Mouse (Mus musculus) left cerebral cortex, postnatal 14 days (tissue): ENCODE data around the gene Dcaf7. TPM values are rescaled to one million over a fixed set of nuclear protein-coding genes. Genes with fewer than 3 reads are reported as not detected.
"Not testable (repeated sequence)": the region's sequence is repeated elsewhere in the genome, so short reads cannot be mapped to it uniquely, and the experiment has no call there.

ENCODE experiments used
- DNase-seq, 2 experiments: peaks; one replicate each; pipeline ENCODE4 v3.0.0; 2021 to 2022; ENCODE audit warnings: low spot score in 2 of 2, mixed read lengths in 1 of 2
- intact Hi-C: fragments of 180-260 bp; cut with DNase I; formaldehyde crosslinking; loops from one replicate; pipeline ENCODE4 v1.15.1; 2025
- long read RNA-seq, 2 experiments: library from polyadenylated mRNA; stranded (forward); transcript quantifications; one replicate each; pipeline ENCODE4 v2.0.0; 2021
- total RNA-seq, 2 experiments: library from RNA; stranded (reverse); gene quantifications; 2 replicates each; pipeline ENCODE4 v1.2.3; 2021

The Dcaf7 gene
- 100 to 1,000 TPM; 209 to 210 TPM for total RNA-seq
- long read RNA-seq, experiment 1, full-length matches to known transcripts: 8 of 59 reads
- long read RNA-seq, experiment 1, partial matches to known transcripts: 4 of 59 reads
- long read RNA-seq, experiment 1, other reads (novel, unspliced or antisense): 47 of 59 reads
- long read RNA-seq, experiment 2, full-length matches to known transcripts: 18 of 60 reads
- long read RNA-seq, experiment 2, partial matches to known transcripts: 36 of 60 reads
- long read RNA-seq, experiment 2, other reads (novel, unspliced or antisense): 6 of 60 reads

DNA sequence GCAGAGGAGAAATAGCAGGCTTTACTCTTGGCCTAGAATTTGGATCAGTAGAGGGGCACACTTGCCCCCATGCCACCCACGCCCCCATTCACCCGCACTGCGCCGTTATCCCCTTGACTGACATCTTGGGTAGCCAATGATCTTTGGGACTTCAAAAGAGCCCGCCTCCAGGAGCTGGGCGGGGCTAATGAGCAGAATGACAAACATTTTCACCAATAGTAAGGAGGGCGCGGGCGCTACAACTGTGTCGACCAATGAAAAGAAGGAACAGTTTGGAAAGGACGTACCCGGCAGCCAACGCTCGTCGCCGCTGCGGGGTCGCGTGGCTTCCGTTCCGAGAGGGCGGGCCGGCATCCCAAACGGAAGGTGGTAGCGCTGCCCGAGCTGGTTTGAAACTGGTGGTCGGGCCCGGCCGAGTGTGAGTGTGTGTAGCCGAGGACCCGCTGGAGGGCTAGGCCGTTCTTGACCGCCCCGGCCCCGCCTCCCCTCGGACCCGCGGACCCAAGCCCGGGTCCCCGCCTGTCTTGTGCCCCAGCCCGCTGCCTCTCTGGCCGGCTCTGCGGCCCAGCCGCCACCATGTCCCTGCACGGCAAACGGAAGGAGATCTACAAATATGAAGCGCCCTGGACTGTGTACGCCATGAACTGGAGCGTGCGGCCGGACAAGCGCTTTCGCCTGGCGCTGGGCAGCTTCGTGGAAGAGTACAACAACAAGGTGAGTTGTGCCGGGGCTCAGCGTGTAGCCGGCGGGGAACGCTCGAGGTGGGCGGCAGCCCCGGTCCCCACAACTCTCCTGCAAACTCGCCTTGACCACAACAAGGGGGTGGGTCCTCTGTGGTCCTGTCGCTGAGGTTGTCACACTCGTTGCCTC lies at the start of gene Dcaf7:
Dcaf7 (plus strand) TSS at position 325 of the 870 bp plus-strand sequence.
- intact Hi-C loops: no loop called here

DNA sequence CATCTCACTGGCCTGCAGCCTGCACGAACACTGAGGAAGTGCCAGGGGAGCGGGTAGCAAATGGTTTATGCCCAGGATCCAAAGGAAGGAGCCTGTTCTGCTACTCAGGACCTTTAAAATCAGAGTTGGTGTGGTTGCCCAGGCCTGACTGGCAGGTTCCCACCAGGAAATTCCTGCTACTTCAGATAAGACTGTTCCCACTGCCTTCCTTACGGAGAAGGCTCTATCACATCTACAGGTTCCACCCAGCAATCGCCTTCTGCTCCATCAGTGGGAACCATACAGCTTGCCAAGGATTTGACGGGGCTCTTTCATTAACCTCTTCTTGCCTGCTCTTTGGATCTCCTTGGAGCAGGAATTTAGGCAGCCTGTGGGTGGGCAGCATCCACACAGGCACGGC lies 49.2 kb upstream of the Dcaf7 start:
- no peak for DNase-seq
- intact Hi-C loops: no loop called here

More for the DNA sequence above, at the start of gene Dcaf7:
- peak; percentile 99 for DNase-seq

DNA sequence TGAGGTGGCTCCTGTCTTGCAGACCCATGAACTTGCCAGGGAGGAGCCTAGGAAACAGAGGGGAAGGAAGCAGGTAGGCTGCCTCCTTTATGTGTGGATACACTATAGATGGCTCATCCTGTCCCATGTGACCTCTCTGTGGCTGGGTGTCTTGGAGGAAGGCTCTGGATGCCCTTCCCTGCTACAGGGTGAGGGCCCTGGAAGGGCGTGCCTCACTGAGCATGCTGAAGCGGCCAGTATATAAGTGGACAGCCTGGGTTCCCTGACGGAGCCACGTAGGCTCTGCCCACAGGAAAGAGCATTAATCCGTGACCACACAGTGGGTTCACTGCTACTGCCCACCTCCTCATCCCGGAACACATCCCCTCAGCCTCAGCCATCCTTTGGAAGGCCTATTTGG lies 47.2 kb upstream of the Dcaf7 start:
- intact Hi-C loops: no loop called here
- DNase-seq: no peak

DNA sequence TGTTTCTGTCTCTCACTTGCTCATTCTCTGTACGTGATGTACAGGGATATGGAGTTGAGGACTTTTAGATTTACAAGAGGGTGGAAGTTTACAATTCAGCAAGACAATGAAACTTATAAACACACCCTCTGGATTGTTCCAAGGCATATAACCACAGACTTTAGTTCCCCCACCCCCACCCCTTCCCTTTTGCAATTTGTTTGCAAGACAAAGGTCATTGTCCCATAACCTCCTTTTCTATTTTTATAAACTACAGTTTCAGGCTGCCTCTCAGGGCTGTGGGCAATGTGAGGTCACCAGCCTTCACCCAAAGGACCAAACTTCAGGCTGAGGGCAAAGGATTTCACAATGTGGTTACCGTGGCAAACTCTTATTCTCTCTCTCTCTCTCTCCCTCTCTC lies 46.4 kb upstream of the Dcaf7 start:
- intact Hi-C loops: no loop called here
- DNase-seq: no peak

DNA sequence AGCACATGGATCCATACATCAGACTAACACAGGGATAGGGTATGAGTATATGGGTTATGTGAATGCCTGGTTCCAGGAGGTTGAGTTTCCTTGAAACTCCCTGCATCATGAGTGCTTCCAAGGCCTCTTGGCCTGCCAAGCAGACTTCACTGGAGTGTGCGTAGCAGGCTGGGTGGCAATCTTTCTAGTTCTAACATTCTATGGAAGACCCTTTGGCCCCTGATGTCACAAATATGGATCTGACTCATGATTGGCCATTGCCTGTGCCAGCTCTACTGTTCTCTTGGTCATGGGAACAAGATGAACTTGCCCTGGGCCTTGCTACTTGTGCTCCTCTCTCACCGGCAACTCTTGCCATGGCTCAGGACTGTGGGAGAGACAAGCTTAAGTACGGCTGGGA lies 42.3 kb upstream of the Dcaf7 start, which contains the start of gene Ace3:
Ace3 (plus strand) TSS at position 301 of the 400 bp plus-strand sequence.
- DNase-seq: no peak
- intact Hi-C loops: no loop called here

DNA sequence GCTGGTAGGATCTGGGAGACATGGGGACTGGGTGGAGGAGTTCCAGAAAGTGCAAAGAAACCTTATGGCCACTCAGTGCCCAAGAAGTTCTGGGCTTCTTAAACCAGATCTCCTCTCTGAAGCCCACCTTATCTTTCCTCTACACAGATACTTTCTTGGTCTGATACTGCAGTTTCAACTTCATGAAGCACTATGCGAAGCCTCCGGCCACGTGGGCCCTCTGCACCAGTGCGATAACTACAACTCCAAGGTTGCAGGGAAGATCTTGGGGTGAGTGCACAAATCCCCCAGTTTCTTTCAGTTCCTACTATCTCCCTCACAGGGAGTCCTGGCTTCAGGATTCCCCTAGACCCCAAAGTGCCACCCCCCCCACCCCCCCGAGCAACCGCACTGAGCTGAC lies 36.6 kb upstream of the Dcaf7 start:
- DNase-seq: no peak
- intact Hi-C loops: no loop called here

DNA sequence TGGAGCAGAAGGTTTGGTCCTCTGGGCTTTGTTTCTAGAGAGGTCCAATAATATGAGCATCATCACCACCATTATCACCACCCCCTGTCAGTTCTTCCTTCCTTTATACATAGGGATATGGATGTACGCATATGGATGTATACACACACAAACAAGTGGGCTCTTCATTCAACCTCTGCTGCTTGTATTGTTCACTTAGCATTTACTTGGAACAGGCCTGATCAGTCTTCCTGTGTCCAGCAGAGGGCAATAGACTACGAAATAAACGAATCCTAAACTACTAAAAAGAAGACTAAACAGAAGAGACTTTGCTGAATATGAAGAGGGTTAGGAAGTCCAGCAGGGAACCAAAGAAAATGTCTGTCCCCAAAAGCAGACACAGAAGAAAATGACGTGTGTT lies 35.0 kb upstream of the Dcaf7 start:
- DNase-seq: peak; percentile 29 to 45
- intact Hi-C loops: no loop called here

DNA sequence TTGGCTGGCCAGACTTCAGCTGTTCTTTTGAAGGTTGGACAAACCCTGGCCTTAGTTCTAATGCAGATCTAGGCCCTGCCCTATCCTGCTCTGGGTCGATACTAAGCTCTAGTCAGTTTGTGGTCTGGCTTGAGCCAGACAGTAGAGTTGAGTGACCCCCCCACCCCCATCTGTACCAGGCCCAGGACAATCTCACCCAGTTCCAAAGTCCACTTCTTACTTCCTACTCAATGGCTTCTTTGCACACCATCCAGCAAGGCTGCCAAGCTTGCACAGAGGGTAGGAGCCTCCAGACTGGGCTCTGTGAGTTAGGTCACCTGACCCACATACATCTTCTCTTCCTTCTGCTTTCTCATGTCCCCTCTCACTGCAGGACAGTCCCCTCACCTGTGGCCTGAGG lies 32.1 kb upstream of the Dcaf7 start:
- intact Hi-C loops: no loop called here
- no peak for DNase-seq

DNA sequence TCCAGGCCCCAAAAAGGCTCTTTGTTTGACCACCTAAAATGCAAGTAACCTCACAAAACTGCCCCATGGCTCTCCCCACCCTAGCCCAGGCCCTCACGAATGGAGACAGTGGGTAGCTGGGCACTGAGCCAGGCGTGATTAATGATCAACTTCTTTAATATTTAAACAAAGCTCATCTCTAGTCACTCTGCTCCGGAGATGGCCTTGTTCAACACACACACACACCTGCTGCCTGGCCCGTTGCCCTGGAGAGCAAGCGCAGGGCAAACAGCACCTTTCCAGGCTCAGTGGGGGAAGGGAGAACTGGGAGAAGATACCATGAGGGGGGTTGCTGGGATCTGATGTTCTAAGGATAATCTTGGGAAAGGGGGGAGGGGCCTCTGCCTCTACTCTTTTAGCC lies 30.7 kb upstream of the Dcaf7 start:
- intact Hi-C loops: no loop called here
- DNase-seq: no peak

DNA sequence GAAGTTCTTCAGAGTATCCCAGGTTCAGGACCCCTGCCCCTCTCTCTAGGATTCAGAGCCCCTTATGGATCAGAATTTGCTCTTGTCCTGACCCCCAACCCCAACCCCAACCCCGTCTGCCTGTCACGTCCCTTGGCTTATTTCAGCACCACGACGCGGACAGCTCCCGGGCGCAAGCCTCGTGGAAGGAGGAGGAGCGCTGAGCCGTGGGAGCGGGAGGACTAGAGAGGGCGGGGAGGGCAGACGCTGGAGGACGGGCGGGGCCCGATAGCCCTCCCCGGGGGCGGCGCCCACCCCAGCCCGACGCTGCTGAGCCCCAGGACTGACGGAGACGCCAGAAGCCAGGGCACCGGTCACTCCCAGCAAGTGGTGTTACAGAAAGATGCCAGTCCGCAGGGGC lies 28.9 kb upstream of the Dcaf7 start, which contains the start of gene Kcnh6:
Kcnh6 (plus strand) TSS at position 304 of the 400 bp plus-strand sequence.
- peak in 1 of 2 experiments; percentile 31 for DNase-seq
- intact Hi-C loops: no loop called here

DNA sequence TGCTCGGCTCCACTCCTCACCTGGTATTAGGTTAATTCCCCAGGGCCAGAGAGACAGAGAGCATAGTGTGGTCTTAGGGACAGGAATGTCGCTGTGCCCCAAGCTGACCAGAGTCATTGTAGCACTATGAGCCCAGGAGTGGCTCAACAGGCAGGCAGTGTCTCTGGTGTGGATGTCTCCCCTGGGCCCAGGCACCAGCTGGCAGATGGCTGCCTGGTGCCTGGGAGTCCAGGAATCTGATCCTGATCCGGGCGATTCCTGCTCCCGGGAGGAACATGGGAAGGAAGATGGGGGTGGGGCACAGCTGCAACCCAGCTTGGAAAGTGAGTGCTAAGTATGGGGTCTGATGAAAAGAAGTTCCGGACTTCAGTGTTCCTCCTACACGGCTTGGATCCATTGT lies 24.0 kb upstream of the Dcaf7 start:
- intact Hi-C loops: loop anchor here (10.0 kb wide), 1 partner anchor 678 kb away; no protein-coding TSS in a partner anchor
- no peak for DNase-seq

DNA sequence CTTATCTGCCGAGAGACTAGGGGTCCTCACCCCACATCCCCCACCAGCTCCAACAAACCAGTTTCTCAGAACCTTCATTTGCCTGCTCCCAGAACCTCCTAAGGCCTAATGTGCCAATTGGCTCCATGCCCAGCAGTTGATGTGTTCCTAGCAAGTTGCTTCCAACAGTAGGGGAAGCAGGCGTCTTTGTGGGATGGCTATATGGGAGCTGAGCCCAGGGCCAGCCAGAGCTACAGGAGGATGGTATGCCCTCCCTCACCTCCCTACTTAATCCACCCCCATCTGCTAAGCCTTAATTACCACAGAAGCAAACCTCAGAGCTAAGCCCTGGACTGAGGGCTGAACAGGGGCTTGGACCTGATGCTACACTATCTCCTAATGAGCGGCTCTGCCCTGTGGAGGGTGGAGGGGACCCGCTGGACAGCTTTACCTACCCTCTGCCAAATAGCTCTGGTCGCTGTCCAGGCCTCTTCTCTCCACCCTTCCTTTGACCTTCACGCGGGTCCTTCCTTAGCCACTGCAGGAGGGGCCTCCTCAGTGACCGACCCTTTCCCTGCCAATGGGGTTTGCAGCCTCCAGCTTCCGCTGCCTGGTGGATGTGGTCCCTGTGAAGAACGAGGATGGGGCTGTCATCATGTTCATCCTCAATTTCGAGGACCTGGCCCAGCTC lies 23.0 kb upstream of the Dcaf7 start:
- DNase-seq: peak; percentile 66 to 70
- intact Hi-C loops: loop anchor here (10.0 kb wide), 1 partner anchor 679 kb away; no protein-coding TSS in a partner anchor

DNA sequence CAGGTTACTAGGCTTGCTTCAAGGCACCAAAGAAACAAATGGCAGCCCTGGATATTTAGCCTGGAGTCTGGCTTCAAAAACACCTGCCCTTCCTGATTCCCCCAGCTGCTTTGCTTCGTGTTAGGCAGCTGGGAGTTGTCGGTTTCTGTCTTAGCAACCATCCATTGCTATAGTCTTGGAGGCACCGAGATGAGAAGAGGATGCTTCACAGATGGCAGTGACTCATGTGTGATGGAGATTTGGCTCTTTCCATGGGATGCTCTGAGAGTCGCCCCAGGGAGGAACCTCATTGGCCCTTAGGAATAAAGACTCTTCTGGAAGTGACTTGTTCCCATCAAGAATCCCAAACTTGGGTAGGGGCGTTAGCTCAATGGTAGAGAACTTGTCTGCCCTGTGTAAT lies 20.2 kb upstream of the Dcaf7 start:
- intact Hi-C loops: loop anchor here (5.0 to 10.0 kb wide), 2 partner anchors 44 to 682 kb away; no protein-coding TSS in a partner anchor
- DNase-seq: peak; percentile 28 to 51

DNA sequence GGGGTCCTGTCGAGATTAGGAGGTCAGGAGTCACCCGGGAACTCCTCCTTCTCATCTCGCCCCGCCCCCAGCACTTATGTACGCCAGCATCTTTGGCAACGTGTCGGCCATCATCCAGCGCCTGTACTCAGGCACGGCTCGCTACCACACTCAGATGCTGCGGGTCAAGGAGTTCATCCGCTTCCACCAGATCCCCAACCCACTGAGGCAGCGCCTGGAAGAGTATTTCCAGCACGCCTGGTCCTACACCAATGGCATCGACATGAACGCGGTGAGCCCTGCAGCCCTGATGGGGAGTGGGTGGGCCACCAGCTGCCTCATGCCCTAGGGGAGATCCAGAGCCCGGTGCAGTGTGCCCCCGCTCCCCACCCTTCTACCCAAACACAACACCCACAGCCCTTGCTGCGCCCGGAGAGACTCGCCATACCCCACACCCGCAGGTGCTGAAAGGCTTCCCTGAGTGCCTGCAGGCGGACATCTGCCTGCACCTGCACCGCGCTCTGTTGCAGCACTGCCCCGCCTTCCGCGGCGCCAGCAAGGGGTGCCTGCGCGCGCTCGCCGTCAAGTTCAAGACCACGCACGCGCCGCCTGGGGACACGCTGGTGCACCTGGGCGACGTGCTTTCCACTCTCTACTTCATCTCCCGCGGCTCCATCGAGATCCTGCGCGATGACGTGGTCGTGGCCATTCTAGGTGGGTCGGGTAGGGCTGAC lies 16.5 kb upstream of the Dcaf7 start:
- intact Hi-C loops: no loop called here

DNA sequence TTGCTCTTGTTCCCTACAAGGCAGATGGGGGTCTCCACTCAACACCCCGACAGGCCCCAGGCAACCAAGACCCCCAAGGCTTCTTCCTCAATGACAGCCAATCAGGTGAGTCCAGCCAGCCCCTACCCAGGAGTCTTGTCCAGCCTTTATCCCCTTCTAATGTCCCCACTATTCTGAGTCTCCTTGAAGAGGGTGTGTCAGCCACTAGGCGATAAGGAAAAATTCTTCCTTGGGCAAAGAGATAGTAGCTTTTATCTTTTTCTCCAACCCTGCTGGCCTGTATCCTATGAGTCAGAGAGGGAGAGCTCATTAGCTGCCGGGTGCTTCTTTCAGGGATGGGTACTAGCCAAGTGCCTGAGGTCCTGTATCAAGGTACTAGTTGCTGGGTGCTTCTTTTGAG lies 10.9 kb upstream of the Dcaf7 start:
- DNase-seq: no peak
- intact Hi-C loops: loop anchor here (2.0 kb wide), 1 partner anchor 97 kb away; no protein-coding TSS in a partner anchor

More for the DNA sequence above, 16.5 kb upstream of the Dcaf7 start:
- DNase-seq: peak in 1 of 2 experiments; percentile 62

DNA sequence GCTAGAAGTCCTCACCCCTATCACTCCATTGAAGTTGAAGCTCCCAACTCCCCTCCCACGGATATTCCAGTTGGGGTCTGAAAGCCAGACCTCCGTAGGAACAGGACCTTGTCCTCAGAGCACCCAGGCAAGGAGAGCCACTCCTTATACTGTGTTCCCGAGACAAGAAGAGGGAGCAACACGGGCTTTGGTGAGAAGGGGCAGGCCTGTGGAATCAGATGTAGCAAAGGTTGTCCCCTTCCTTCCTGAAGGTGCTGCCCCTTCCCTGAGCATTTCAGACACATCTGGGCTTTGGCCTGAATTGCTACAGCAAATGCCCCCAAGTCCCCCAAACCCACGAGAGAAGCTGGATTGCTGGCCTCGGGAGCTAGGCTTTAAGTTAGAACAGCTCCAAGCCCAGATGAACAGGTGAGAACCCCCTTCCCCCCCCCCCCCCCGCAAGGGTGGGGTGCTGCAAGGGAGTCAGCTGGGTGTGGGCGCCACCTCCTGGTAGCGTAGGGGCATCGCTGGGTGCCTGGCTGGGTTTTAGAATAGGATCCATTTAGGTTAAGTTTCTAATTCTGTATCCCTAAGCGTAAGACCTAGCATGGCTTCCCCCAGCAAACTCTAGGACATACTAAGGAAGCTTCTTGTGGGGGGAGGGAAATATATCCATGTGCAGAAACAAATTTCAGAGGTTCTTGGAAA lies 10.1 kb upstream of the Dcaf7 start:
- peak; percentile 79 to 86 for DNase-seq
- intact Hi-C loops: loop anchor here (2.0 kb wide), 1 partner anchor 98 kb away; no protein-coding TSS in a partner anchor

DNA sequence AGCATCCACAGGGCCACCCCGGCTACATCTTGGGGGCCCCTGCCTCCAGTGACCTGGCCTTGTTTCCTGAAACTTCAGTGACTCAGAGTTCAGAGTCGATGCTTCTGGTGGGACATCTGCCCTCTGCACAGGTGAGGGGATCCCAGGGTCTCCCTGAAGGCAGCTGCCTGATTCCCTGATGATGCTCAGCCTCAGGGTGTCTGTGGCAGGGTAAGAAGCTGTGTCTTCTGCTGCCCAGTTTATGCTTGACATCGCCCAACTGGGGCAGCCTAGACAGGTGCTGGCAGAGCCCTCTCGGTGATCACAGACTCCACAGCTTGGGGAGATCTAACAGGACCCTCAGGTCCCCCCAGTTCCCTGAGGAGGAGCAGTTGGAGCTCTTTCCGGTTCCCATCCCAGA lies 9.1 kb upstream of the Dcaf7 start:
- intact Hi-C loops: loop anchor here (2.0 kb wide), 1 partner anchor 99 kb away; no protein-coding TSS in a partner anchor
- no peak for DNase-seq

DNA sequence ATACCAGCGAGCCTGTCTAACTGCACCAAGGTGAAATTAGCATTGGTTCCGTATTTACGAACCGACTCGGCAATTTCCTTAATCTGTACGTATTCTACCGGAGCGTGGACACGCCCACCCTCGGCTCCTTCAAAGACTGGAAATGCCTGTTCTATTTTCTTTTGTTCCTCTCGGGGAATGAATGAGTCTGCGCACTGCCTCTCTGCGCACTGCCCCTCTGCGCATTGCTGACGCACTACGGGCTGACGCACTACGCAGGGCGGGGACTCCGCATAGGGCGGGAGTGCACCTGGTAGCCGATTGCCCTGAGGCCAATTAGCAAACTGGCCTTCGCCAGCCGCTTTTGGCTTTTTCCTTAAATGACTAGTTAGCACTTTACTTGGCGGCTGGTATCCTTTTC lies 4.6 kb upstream of the Dcaf7 start:
- DNase-seq, intact Hi-C loops: not testable (repeated sequence)
